Mouse (Mus musculus): ENCODE measurements at regions not wholly inside any gene's neighbourhood (a gene's known extent, or its start where the extent isn't known, plus 50 kb on each side); places are given as distances from the start of the nearest gene placed in this dataset.
"Not testable (repeated sequence)": the region's sequence is repeated elsewhere in the genome, so short reads cannot be mapped to it uniquely, and the experiment has no call there.

DNA sequence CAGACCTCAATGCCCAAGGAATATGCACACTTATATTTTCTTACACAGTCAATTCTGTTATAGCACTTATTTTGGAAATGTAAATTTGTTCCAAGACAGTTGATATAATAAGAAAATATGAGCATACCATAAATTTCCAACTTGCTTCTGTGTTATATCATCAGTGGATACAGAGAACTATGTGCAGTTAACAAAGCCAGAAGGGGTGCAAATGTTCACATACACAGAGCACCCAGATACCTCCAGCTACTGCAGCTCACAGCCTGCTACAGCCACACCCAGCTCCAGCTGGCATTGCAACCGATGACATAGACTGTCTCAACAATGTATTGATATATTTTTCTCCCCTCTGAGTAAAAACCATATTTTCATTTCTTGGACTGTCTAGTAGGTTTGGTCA lies 785.3 kb downstream of the Cypt12 start:
- DNase-seq (ENCODE audit: low spot score in 2 of 2), result no peak

- no peak for DNase-seq (ENCODE audit: low spot score in 2 of 2)
Measured at GRCm38 (mm10) chr3:18738946-18739345, 790.7 kb downstream of the Cypt12 start.

DNA sequence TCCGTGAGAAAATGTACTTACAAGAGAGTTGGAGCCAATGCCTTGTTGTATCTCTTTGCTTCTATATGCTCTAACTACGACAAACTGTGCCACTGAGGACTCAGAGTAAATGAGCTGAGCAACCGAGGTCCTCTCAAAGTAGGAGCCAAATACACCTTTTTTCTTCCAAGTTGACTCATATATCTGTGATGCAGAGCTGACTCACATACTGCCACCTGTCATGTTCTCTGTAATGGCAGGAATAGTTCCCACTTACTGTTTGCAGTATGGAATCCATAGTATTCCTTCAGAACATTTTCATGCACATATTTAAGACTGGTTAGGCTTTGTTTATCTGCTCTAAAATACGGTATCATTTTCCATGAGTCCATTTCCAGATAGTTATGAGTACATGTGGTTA lies 792.1 kb downstream of the Cypt12 start:
- DNase-seq (ENCODE audit: low spot score in 2 of 2), result no peak

- DNase-seq (ENCODE audit: low spot score in 2 of 2), result peak in 1 of 2 experiments; percentile 22
Measured at GRCm38 (mm10) chr3:18743474-18743873, 795.3 kb downstream of the Cypt12 start.

DNA sequence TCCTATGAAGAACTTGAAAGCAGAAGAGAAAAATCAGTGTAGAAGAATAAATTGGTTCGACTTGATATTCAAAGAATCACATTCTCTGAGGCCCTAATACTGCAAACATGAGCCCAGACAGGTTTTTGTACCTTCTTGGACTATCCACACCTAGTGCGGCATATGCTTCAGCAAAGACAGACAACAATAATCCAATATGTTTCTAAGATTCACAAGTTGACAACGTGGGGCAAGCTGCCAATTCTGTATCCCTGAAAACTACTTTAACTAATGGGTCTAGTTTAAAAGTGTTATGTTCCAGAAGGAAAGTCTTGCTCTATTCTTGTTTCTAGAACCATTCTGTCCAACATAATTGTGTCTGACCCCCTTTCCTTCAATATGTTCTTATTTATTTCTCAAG lies 796.0 kb downstream of the Cypt12 start:
- DNase-seq (ENCODE audit: low spot score in 2 of 2), result no peak

DNA sequence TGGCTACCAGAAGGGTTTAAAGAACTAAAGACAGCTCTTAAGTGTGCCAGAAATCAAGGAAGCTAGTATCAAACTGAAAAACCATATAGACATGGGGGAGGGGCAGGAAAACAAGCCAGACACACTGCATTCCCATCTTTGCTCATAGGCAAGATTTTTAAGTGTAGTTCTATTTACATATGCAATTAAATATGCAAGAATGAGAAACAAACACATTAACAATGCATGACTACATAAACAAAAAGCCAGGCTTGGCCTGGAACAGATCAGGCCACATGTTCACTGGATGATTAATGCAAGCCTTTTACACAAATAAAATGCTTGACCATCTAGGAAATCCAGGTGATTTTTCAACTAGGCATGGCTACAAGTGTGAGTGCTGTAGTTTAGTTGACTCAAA lies 798.0 kb downstream of the Cypt12 start:
- DNase-seq (ENCODE audit: low spot score in 2 of 2), result no peak

- peak in 1 of 2 experiments; percentile 38 for DNase-seq (ENCODE audit: low spot score in 2 of 2)
Measured at GRCm38 (mm10) chr3:18746898-18747297, 798.7 kb downstream of the Cypt12 start.

DNA sequence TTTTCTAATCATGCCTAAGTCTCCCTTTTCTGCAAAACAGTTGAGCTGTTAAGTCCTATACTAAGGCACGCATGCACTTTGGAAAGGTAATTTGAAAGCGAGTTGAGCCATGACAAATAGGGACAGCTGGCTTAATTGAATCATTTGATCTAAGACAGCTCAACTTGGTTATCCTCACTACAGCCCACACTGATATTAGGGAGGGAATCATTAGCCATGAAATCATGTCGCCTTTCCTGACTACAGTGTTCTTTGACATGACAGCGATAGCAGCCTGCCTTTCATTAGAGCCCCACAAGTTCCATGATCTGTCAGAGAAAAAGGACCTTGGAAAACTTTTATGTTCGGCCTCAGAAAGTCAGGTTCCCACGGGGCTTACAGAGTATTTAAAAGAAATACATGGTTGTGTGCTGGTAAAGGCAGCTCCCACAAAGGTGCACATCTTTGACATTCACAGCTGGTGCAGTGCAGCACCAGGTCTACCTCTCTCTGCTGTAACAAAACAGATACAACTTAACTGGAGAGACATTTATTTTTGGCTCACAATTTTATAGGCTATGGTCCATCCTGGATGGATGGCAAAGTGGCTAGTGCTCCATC lies 803.5 kb downstream of the Cypt12 start:
- DNase-seq (ENCODE audit: low spot score in 2 of 2), result no peak

DNA sequence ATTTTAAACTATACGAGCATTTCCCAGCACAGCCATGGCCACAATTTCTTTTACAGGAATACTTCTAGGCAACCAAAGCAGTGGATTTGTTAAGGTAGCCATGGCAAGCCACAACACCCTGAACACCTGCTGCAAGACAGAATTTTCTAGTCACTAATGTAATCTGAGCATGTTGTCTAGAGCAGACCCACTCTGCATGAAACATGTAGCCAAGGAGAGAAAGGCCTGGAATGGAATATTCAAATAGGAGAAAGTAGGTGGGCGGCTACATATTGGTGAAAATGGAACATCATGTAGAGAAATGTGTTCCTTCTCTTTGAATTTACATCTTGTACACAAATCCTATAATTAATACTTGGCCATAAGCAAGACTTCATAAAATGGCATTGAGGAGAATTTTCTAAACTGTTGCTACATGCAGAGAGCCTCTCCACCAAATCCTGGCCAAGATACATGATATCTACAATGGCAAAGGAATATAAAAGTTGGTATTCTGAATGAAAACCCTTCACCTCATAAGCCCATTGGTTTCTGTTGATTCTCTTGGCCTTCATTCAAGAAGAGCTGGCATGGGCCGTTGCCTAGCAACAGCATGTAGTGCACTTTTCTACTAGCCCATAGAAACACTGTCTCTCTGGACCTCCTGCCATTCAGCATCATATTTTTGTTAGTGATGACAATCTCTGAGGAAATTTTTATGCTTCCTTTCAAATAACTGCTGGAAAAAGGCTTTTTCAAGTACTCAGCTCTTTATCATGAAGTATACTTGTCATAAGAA lies 816.3 kb downstream of the Cypt12 start:
- DNase-seq (ENCODE audit: low spot score in 2 of 2), result peak; percentile 64 to 85

GRCm38 (mm10) chr3:18778481-18778880 lies 830.3 kb downstream of the Cypt12 start:
- no peak for DNase-seq (ENCODE audit: low spot score in 2 of 2)

DNA sequence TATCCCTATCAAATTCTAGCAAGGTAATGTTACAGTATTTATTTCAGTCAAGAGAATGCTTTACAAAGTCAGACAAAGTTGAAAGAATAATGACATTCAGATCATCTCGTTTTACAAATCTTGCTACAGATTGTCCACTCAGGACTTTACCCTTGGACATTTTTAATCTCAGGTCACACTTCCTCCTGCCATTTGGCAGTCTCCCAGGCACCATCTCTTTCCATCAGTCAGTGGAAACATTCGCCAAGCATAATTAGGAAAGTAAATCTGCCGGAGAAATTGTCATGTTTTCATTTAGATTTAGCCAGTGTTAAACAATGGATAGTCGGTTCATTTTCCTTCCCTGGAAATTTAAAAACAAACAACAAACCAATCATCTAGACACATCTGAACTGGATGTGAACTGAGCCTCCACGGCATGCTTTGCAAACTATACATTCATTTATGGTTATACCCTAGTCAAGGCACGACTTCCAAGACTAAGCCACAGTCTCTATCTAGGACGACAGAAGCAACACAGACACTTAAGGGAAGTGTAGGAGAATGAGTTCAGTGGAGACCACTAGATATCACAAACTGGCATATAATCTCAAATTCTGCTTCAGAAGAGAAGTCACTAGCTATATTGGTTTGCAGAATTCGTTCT lies 839.4 kb downstream of the Cypt12 start:
- DNase-seq (ENCODE audit: low spot score in 2 of 2), result no peak

DNA sequence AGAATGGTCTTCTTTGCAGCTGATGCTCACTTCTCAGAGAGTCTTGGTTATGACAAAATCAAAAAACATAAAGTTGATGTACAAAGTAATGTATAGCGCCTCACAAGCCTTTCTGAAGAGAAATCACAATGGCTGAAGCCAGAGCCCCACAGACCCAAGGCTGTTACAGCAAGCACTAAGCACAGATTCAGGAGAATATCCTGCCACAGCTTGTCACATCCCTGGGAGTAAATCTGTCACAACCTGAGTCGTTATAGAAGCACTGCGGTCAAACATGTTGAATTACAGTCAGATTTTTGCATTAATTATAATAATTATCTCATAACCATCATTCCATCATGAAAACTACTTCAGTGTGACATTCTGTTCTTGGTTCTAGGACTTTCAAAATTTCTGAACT lies 825.7 kb downstream of the 1700064H15Rik start:
- DNase-seq (ENCODE audit: low spot score in 2 of 2), result no peak

DNA sequence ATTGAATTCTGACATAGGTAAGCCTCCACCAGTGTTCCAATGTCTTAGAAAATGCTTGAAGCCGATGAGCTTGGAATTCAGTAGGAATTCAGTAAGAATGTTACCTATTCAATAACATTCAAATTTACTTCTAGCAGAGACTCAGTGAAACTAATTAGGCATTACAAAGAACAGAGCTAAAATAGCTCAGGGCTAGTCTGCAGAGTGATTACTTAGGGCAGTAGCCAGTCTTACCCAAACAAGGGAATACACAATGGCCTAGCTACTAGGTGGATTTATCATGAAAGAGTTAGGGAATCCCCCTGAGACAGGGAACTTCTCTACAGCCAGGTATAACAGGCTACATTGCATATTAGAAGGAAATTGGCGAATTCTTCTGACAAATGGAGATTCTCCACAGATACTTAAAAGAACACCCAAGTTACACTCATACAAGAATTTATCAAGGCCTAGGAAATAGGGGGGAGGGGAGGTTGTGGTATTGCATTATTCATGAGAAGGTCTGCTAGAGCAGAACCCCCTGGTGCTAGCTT lies 799.6 kb downstream of the 1700064H15Rik start:
- not testable (repeated sequence) for DNase-seq (ENCODE audit: low spot score in 2 of 2)

DNA sequence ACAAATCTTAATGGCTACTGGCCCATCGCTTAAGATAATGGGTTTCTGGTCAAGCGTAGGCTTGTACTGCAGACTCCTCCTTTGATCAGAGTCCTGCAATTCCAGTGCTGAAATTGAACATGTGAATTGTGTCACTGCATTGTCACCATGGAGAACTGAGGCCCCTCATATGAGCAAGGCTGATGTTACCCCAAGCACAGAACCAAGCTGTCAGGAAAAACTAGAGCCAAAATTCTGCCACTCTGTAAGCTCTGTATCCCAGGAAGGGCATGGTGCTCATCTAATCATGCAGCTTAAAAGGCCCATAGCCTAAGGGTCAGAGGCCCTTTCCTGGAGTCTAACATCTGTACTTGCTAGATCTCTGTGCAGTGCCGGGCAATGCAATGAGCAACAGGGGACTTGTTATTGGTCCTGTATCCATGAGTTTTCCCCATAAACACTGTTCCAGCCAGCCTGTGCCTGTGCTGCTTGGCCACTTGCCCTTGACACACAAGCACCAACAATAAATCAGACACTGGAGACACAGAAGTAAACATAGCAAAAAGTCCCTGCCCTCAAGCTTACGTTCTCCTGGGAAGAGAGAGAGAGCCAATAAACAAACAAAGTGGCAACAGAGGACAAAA lies 760.2 kb downstream of the 1700064H15Rik start:
- DNase-seq (ENCODE audit: low spot score in 2 of 2), result peak in 1 of 2 experiments; percentile 16

GRCm38 (mm10) chr3:18868758-18869157 lies 759.7 kb downstream of the 1700064H15Rik start:
- DNase-seq (ENCODE audit: low spot score in 2 of 2), result no peak

- DNase-seq (ENCODE audit: low spot score in 2 of 2), result no peak
Measured at GRCm38 (mm10) chr3:18877060-18877459, 751.4 kb downstream of the 1700064H15Rik start.

DNA sequence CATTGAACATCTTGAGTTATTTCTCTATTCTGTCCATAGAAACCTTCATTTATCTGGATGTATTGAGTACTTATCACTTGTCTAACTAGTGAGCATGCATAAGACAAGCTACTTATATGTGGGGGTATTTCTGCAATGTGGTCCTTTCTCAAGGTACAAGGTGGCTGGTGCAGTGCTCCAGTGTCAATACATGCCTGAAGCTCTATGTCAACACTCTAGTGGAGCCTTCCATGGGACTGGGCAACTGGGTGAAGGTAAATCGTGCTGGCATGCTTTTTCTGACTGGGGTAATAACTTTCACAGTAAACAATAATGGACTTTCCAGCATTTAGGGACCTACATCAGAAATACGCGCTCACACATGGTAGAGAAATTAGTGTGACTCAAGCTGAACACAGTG lies 750.9 kb downstream of the 1700064H15Rik start:
- DNase-seq (ENCODE audit: low spot score in 2 of 2), result no peak

DNA sequence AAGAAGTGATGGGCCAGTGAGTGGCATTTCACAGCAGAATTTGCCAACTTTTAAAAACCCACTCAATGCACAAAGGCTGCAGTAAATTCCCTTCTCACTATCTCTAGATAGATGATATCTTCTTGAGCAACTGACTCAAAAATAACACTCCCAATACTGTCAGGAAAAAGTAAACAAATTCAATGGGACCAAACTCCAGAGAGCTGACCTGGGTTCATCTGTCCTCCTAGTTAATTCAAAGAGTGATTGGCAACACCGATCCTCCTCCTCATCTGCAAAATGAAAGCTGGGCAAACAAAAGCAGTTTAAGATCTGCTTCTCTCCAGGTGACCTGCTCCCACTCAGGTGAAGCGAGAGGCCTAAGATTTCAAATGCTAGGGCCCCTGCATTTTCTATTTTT lies 747.3 kb downstream of the 1700064H15Rik start:
- DNase-seq (ENCODE audit: low spot score in 2 of 2), result no peak

DNA sequence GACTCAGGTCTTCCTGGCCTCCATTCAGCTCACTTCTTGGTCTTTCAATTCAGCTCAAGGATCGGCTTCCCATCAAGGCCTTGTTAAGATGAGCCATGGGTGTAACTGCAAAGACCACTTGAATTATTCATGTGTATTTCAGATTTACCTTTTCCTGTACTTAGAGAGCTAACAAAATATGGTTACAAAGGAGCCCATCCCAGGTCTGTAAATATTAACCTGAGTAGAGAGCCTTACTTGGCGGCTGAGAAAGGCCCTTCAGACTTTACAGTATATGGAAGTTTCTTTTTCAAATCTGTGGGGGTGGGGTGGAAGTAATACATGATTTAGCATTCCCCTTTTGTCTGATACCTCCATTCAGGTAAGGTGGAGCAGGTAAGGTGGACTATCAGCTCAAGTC lies 735.7 kb downstream of the 1700064H15Rik start:
- DNase-seq (ENCODE audit: low spot score in 2 of 2), result no peak

GRCm38 (mm10) chr3:18905769-18906168 lies 722.7 kb downstream of the 1700064H15Rik start:
- peak; percentile 24 to 50 for DNase-seq (ENCODE audit: low spot score in 2 of 2)

GRCm38 (mm10) chr3:18906210-18906609 lies 722.3 kb downstream of the 1700064H15Rik start:
- peak in 1 of 2 experiments; percentile 54 for DNase-seq (ENCODE audit: low spot score in 2 of 2)

- DNase-seq (ENCODE audit: low spot score in 2 of 2), result no peak
Measured at GRCm38 (mm10) chr3:18908737-18909136, 719.7 kb downstream of the 1700064H15Rik start.
